Mouse (Mus musculus) stomach, postnatal 0 days (tissue): ENCODE measurements at regions not wholly inside any gene's neighbourhood (a gene's known extent, or its start where the extent isn't known, plus 50 kb on each side); places are given as distances from the start of the nearest gene placed in this dataset.

ENCODE experiments used
- CTCF ChIP-seq: IDR thresholded peaks from 2 replicates; pipeline ENCODE4 v1.5.1; 2016; ENCODE audit warnings: antibody characterized with exemption, low read depth, mild to moderate bottlenecking, moderate library complexity
- EP300 ChIP-seq: optimal IDR thresholded peaks from 2 replicates; pipeline ENCODE3; 2016; ENCODE audit warnings: antibody characterized with exemption

DNA sequence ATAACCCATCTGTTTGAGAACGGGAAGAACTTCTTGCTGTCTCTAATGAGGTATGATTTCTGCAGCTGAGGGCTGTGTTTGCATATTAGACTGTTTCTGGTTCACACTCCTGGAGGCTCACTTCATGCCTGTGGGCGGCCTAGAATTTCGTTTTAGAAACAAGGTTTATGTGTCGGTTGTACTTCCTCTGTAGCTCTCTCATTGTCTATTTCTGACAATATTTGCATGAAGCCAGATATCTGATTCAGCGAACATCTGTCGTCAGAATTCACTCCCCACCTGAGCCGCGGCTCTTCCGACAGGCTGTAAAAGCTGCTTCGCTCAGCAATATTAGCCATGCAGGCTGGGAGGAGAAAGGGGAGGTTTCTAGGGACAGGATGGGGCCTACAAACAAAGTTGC is 233.4 kb downstream of the Adra2a start:
- no peak for TF ChIP-seq CTCF
- no peak for TF ChIP-seq EP300
